Mouse (Mus musculus): ENCODE results near the gene Trappc13.
A peak's percentile ranks its signal among the peaks of the same experiment; 100 is the strongest.

Trappc13 gene

DNA sequence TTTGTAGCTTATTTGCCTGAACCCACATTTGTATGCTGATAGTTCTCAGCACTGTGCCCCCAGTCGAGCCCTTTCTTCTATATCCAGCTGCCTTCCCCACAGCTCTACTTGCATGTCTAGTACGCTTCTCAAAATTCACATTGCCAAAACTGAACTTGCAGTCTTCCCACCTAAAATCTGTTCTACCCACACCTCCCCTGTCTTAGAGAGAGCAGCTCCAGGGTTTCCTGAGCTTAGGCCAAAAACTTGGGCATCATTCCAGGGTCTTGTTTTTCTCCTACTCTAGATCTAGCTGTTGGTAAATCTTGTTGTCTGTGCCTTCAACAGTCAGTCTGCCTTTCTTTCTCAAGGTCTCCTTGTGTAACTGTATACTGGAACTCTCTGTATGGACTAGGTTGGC is 63.4 kb downstream of the Trappc13 start:
- DNase-seq (ENCODE audit: low spot score in 2 of 2): no peak

DNA sequence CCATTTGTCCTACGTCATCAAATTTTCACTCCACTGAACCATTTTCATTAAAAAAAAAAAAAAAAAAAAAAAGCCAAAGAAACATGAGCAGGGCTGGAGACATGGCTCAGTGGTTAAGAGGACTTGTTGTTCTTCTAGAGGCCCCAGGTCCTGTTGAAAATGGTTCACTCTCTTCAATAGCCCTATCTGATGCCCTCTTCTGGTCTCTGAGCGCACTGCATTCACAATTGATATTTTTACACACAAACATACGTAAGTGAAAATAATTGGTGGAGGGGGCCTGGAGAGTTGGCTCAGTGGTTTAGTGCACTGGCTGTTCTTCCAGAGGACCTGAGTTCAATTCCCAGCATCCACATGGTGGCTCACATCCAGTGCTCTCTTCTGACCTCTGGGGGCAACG is 64.5 kb downstream of the Trappc13 start:
- no peak for DNase-seq (ENCODE audit: low spot score in 2 of 2)

DNA sequence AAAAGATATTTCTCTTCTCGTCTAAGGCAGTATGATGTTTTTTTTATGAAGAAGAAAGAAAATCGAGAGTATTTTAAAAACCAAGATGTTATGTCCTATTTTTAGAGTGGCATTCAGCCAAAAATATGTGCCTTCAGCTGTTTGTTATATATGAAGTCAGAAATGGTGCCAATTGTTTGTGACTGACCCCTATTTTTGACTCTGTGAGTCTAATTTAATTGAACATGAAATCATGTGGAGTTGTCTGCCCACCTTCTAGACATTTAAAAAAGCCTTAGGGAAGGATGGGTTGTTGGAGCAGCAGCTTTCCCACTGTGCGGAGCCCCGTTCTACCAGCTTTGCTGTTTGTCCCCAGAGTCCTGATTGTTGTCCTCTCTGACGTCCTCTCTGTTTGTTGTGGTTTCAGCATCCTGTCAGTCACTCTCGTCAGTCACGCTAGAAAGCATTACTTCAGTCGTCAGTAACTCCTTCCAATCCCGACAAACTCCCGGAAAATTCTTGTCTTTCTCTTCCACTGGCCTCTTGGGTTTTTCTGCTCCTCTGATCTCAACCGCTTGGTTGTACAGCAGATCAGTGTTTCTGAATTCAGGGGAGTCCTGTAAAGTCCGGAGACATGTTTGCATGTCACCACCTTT is 65.9 kb downstream of the Trappc13 start:
- no peak for DNase-seq (ENCODE audit: low spot score in 2 of 2)

DNA sequence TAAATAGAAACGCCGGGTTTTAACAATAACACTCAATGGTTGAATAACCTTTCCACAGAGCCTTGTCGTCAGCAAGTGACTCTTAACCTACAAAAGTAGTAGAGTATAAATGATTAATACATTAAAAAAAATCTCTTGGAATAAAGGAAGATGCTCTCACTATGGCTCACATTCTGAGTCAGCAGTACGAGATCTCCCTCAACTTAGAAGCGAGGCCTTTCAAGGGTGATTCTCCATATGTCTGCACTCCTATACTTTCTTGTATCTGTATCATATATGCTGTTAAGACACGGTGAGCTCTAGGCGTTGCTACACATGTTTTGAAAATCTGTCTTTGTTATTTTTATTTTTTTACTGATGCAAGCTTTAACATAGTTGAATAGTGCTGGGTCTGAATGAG is 67.7 kb downstream of the Trappc13 start:
- no peak for DNase-seq (ENCODE audit: low spot score in 2 of 2)

DNA sequence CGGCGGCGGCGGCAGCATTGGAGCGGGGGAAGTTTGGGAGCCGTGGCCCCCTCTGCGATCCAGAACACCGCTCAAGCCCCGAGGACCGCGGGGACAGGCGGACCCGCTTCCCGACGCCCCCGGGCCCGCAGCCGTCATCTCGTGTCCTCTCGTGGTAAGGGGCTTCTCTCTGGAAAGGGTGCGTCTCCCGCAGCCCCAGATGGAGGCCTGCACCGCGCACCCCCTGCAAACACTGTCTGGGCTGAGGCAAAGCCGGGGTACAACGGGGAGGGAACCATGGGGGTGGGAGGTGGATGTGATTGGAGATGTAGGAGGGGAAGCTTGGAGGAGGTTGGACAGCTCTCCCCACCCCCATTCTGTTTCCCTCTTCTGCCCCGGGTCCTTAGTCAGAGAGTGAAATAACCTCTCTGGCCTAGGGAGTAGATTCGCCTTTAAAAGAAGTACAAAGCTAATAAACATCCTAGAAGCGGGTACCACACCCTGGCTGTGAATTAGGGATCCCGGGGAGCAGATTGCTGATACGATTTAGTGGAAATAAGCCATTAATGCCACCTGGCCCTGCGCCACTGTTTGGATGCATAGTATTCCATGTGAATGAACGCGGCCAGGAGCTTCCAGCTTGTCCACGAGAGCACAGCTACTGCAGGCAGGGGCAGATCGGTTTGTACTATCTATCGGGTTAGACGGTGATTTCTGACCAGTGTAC is 68.3 kb downstream of the Trappc13 start:
- DNase-seq (ENCODE audit: low spot score in 2 of 2): peak; percentile 24 to 26

DNA sequence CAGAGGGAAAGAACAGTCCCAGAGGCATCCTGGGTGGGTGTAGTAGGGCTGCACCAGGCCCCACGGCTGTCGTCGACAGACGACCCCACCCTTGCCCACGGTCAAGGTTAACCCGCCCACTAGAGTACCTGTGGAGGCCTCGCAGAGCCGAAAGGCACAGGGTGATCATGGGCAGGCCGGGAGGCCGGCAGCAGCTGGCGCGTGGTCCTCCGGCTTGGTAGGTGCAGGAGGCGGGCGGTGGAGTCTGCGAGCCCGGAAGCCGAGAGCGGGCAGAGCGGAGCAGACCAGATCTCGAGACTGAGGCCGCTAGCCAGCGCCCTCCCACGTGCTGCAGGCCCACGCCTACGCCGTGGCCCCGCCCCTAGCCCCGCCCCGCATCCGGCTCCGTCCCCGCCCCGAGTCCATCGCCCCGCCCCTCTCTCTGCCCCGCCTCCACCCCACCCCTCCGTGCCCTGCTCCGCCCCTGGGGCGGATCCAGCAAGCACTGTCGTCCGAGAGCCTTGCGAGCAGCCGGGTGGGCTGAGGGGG is 68.9 kb downstream of the Trappc13 start, which contains the start of the genes Nln and Sgtb:
Gene Nln, minus strand, starts transcription at position 327 of the 528 bp plus-strand sequence.
Gene Sgtb, plus strand, starts transcription at position 454 of the 528 bp plus-strand sequence.
- peak; percentile 72 to 84 for DNase-seq (ENCODE audit: low spot score in 2 of 2)

DNA sequence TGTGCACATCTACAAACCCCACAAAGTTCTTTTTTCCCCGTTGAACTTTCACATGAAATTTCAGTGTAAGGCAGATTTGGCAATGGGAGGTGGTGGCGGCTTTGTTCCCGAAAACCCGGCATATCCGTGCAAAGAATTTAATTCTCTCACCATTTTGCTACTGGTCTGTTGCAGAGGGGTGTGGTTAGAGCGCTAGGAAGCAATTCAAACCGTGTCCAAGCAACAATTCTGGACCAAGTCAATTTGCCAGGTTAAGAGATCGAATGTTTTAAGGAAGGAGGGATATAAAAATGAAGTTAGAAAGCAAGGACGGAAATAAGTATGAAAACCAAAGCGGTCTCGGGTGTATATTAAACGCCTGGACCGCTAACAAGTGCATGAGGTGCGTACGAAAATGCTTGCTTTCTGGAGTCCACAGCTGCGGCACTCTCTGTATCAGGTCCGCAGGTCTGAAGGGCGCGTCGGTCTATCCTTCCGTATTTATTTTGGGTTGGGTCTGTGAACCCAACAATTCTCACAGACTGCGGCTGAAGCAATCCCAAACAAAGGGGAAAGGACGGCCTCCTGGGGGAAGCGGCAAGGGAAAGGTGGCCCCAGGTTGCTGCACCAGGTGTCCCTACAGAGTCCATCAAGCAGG is 69.5 kb downstream of the Trappc13 start:
- DNase-seq (ENCODE audit: low spot score in 2 of 2): no peak

DNA sequence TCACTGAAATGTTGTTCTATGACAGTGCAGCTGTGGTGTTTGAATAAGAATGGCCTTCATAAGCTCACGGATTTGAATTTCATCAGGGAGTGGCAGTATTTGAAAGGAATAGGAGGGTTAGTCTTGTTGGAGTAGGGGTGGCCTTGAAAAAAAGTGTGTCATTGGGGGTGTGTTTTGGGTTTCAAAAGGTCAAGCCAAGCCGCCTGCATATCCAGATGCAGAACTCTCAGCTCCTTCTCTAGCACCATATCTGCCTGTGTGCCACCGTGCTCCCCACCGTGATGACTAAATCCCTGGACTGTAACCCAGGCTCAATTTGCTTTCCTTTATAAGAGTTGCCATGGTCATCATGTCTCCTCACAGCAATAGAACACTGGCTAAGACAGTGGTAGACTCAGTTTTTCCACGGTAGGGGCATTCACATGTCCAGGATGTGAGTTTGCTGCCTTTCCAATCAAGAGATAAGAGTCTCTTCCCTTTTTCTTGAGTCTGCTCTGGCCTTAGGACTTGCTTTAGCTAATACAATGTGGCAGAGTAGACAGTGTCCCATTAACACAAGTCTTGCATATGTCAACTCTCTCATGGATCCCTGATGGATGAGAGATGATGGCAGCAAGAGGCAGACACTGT is 76.5 kb downstream of the Trappc13 start:
- no peak for DNase-seq (ENCODE audit: low spot score in 2 of 2)

DNA sequence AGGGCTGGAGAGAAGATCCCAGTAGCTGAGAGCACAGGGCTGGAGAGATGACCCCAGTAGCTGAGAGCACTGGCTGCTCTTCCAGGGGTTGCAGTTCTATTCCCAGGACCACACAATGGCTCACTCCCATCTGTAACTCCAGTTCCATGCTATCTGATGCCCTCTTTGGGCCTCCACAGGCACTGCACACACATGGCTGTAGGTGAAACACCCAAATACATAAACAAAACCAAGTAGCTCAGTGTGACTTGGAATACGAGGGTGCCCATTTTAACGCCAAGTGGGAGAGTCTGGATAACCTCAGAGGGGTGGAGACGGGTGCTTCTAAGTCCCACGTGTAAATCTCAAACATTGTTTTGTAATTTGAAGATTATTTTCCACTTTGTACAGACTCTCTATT is 77.9 kb downstream of the Trappc13 start:
- DNase-seq (ENCODE audit: low spot score in 2 of 2): no peak

DNA sequence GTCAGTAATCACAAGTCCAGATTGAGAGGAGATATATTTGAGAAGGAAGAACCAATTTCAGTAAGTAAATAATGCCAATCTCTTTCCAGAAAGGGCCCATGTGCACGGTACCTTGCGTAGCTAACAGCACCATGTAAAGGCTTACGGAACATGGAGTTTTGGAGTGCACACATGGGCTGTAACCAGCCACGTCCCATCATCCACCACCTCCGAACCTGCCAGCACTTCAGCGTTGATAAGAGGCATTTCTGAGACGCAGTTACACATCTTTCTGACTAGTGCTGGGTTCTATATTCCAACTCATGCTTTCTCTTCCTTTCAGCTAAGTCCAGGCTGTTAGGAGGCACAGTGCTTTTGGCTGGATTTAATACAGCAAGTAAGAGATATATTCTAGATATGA is 81.1 kb downstream of the Trappc13 start:
- no peak for DNase-seq (ENCODE audit: low spot score in 2 of 2)

DNA sequence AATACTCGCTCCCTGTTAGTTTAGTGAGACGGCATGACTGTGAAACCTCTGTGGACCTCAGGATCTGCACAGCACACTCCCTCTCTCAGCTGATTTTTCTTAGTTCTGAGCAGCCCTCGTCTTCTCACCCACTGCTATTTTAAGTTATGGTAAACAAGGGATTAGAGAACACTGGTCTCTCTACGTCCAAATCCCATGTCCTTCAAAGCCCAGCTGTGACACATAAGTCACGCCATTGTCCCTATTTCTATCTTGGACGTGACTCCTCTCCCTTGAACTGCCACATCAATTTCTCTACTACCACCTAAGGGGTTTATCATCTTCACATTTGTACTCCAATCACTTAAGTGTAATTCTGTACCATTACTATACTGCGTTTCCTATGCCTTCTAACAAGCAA is 82.3 kb downstream of the Trappc13 start:
- DNase-seq (ENCODE audit: low spot score in 2 of 2): no peak

DNA sequence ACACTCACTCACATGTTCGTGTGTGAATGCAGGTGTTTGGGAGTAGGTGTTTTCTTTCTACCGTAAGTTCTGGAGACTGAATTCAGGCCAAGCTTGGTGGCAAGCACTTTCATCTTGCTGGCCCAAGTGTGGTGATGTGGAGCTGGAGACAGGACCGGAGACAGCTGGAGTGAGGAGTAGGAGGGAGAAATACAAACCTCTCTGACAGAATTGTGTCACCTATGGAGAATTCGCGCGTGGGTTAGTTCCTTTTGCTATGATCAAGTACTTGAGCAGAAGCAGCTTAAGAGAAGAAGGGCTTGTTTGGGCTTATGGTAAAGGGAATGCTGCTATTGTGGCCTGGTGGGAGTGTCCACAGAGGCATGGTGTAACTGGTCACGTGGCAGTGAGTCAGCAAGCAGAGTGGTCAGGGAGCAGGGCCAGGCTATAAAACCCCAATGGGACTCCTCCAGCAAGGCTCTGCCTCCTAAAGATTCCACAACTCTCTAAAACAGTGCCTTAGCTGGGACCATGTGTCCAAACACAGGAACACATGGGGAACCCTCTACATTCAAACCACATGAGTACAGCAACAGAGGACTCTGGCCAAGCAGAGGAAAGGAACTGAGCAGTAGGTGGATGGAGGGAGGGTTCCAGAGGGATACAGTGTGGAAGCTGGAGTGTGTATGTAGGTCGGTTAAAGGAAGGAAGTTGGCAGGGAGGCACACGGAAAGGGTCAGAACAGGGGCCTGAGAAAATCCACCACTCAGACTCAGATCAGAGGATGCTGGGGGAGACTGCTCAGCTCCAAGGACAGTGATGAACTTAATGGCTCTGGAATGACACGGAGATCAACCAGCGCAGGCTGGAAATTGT is 83.5 kb downstream of the Trappc13 start:
- peak in 1 of 2 experiments; percentile 40 for DNase-seq (ENCODE audit: low spot score in 2 of 2)
